Mouse (Mus musculus) urinary bladder, adult 2 months (tissue): ENCODE results near the gene Zg16. TPM values are rescaled to one million over a fixed set of nuclear protein-coding genes. Genes with fewer than 3 reads are reported as not detected.

Experiments used
- DNase-seq: peaks from one replicate; pipeline ENCODE4 v3.0.0; 2022; ENCODE audit warnings: low spot score
- polyA plus RNA-seq: library from polyadenylated mRNA; depleted of rRNA; stranded (reverse); fragments of >200 nt; gene quantifications from 2 replicates; pipeline ENCODE4 v1.2.3, GENCODE M21; 2012

Gene Zg16
- polyA plus RNA-seq, 1 experiment: 0.15 TPM

DNA sequence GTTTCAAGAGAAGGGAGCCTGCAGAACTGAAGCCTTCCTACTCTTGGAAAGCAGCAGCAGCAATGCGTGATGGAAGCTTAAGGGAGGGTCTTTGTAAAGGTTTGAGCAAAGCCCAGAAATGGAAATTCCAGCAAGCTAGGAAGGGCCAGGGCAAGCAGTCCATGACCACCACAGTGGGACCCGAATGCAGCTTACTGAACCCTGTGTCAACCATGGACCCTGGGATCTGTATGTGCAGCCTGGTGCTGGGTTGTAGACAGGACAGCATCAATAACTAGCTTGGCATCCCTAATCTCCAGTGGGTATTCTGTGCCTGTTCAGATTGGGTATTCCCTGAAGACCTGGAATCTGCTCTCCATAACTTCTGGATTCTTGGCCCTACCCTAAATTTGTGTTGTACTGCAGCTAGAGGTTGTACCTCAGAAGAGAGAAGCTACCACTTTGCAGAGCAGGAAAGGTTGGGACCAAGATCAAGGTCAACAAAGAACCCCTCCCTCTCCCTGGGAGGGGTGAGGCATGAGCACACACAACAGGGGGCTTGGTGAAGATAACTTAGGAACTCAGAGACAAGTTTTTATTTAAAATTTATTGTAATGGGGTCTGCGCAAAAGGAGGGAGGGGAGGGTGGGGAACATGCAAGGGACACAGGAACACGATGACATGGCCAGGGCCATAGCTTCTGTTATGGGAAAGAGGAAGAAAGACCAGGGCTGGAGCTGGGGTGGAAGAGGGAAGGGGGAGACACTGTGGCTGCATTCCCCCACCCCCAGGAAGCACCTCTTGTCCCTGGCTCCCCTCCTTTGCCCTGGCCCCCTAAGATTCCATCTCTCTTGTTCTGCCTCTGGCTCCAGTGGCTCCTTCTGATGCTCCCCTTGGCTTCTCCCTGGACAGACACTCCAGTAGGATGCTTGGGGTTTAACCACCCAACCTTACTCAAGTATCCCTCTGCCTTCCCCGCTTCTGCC is 65.3 kb downstream of the Zg16 start:
- DNase-seq: no peak

DNA sequence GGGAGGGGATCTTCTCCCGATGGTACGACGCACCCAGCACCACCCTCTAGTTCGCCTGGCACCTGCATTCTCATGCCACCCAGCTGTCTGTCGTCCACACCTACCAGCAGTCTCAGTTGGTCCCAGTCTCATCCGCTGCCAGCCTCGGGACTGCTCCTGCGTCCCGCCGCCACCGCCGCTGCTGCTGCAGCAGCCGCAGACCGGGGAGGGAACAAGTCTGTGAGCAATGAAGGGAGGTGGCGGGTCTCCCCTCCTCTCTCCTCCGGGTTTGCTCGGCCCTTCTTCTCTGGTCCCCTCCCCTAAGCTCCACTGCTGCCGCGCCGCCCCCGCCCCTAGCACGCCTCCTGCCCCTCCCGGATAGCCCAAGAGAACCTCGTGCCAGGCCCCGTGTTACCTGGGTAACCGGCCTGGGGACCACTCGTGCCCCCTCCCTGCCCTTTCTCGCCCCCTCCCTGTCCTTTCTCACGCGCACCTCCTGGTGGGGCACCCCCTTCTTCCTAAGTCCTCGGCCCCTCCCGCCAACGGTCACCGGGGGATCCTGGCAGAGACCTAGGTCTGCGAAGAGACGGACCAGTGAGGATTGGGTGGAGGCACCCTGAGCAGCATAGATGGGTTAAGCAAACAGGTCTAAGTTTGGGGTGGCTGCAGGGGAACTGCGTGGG is 66.1 kb downstream of the Zg16 start, which contains the start of the genes Gm42742 and Prrt2:
Gene Gm42742 (minus strand): TSS at position 197 of the 662 bp plus-strand sequence.
Gene Prrt2 (minus strand): TSS at position 311 of the 662 bp plus-strand sequence.
- no peak for DNase-seq

DNA sequence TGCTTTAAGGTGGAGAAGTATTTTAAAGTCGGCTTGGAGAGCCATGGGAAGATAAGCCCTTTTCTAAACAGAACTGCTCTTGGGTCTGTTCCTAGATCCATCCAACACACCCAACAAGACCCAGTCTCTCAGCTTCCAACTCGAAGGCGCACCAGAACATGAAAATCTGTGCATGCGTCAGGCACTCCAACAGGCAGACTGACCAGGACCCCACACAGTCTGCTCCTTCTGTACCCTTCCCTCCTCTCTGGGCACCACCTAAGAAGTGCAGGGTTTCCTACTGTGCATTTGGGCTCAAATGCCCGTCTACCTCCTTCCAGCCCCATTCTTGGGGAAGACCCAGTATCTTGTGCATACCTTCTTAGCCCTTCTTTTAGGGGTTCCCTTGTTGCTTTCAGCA is 66.6 kb downstream of the Zg16 start:
- DNase-seq: no peak

- no peak for DNase-seq
Measured at GRCm38 (mm10) chr7:127020031-127020430, 67.1 kb downstream of the Zg16 start.

DNA sequence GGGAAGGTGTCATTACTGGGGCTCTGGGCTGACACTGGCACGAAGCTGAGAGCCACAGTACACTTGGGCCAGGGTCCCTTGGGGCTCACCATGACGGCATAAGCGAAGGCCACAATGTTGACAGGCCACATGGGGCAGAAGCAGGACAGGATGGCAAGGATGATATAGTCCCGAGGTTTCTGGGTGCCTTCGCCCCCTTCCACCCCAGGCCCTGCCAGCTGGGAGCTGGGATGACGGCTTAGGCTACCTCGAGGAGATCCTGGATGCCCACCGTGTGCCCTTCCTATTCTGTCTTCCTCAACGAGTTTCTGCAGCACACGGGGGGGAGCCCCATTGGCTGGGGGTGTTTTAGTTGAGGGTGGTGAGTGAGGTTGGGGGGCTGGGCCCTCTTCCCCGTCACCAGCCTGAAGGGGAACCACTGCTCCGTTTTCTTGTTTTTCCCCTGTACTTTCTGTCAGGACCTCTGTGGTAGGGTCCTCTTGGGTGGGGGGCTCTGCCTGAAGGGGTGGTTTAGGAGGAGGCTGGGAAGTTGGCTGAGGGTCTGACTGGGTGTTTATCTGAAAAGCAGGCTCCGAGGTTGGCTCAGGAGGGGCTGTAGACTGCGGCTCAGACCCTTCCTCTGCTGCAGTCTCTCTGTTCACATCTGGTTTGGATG is 67.7 kb downstream of the Zg16 start:
- DNase-seq: no peak

DNA sequence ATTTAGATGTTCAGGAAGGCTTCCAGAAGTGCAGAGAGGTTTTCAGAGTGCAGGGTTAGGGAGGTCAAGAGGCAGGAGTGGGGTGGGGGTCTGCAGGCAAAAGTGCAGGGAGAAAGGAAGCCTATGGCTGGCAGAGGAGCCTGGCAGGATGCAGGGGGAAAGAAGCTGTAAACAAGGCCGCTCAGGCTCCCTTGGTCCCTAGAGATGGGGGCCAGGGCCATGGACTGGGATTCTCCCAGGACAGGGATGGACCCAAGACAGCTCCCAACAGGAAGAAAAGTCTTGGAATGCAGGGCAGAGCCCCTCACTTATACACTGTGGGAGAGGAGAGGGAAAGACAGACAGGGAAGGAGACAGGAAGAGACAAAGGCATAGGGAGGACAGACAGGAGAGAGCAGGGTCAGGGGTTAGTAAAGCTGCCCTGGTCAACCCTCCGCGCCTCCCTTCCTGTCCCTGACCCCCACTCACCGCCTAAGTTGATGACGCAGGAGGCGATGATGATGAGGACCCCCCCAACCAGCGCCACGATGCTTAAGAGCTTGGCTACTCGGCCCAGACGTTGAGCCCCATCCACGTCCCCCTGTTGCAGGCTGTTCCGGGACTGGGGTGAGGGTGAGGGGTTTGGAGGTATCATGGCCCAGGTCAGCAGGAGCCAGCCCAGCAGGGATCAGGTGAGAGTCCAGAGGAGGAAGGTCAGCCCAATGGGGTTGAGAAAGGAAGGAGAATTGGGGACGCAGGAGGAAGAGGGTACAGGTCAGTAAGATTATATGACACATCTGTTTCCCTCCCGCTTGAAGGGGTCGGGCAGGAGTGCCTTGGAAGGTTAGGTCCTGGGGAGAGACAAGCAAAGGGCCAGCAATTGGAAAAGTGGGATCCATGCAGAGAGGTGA is 68.5 kb downstream of the Zg16 start:
- DNase-seq: no peak

DNA sequence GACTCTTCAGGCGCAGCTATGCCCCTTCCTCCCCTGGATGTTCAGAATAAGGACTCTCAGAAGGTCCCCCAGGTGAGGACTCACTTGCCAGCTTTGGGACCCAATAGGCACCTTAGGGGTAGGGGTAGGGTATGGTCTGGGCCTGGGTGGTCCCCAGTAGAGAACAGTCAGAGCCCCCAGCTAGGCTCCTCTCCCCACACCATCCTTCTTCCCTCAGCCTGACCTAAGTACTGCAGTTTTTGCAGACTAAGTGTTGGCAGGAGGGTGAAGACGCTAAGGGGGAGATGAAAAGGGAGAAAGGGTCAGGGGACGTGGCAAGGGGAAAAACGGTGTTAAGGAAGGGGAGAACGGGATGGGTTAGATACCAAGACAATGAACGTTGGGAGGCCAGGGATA is 69.2 kb downstream of the Zg16 start:
- no peak for DNase-seq

DNA sequence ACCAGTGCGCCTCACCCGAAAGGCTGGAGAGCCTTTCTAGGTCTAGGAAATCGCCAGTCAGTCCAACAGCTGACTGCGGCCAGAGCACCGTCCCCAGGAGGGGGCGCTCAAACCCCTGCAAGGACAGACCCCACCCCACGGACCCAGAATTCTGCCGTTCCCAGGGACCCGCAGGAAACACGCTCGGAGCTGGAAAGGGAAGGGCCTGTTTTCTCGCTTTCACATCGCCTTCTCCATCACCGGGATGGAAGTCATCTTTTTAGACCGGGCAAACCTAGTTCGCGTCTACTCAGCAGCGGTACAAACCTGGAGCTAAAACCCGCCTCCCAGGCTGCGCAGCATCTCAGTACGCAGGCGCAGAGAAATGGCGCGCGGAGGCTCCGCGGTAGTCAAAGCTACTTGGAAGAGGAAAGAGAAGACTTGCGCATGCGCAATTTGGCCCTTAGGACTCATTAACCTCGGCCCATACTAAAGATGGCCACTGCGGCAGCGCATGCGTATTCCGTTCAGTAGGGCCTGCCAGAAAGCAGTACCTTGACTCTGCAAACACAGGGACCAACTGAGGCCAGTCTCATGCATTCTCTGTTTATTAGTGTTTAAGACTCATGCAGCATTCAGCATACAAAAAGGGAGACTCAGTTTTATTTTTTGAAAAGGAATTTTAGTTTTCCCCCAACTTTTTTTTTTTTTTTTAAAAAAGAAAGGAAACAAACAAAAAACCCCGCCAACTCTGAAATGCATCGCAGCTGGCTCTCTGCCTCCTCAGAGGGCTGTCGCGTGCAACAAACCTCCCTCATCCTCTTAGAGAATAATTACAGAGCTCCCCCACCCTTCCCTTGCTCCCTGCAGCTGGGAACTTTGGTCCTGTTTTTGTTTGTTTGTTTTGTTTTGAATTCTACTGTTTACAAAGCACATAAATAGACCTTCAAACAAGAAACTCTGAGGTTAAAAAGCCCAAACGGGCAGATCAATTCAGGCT is 69.9 kb downstream of the Zg16 start, which contains the start of gene Pagr1a:
Gene Pagr1a (minus strand): TSS at position 382 of the 979 bp plus-strand sequence.
- peak; percentile 94 for DNase-seq

DNA sequence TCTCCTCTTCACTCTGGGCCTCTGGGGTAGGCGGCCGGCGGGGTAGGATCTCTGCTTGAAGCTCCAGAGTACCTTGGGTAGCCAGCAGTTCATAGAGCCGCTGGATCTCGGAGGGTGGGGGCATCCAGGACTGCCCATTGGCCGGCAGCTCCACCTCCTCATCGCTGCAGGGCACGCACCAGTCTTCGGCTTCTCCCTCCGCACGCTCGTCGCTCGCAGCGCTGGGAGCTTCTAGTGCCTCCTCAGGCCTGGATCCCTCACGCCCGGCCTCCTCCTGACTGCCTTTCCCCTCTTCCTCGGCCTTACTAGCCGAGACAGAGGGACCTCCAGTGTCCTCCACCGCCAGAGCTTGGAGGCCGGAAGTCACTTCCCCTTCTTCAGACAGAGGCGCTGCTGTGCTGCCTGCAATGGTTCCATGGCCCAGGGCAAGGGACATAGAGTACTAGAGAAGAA is 70.6 kb downstream of the Zg16 start:
- DNase-seq: no peak

DNA sequence TGATC is 70.8 kb downstream of the Zg16 start, which contains the start of gene Pagr1b:
Gene Pagr1b (minus strand): TSS at position 4 of the 5 bp plus-strand sequence.
- DNase-seq: no peak

- DNase-seq: no peak
Measured at GRCm38 (mm10) chr7:127016081-127016480, 71.0 kb downstream of the Zg16 start.

DNA sequence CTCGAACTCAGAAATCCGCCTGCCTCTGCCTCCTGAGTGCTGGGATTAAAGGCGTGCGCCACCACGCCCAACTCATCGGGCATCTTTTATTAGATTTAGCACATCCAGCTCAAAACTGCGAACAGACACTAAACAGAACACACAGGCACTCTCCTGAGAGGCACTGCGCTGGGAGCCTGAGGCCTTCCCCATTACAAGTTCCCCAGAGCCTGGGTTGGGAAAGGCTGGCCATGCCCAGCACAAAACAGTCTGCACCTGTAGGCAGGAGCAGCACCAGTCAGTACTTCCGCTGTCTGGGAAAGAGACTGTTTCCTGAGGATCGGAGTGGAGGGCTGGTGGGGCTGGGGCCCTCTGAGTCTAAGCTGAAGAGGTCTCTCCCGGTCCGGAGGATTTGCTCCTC is 72.1 kb downstream of the Zg16 start:
- DNase-seq: no peak

DNA sequence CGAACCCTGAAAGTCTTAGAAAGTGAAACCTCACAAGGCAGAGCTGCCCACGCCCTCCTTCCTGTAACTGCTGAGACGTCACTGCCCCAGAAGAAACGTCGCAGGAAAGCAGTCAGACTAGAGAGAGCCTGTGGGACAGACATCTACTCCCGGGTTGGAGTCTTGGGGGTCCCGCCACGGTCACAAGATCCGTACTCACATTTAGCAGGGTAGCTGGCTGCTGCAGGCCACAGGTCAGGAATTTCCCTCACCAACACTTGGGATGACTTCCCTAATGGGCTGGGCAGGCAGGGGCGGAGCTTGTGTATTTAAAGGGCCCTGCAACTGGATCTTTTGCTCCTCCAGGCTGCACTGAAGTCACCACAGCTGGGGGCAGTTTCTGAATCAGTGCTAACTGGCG is 72.8 kb downstream of the Zg16 start, which contains the start of gene Mvp:
Gene Mvp (minus strand): TSS at position 302 of the 400 bp plus-strand sequence.
- peak; percentile 55 for DNase-seq

DNA sequence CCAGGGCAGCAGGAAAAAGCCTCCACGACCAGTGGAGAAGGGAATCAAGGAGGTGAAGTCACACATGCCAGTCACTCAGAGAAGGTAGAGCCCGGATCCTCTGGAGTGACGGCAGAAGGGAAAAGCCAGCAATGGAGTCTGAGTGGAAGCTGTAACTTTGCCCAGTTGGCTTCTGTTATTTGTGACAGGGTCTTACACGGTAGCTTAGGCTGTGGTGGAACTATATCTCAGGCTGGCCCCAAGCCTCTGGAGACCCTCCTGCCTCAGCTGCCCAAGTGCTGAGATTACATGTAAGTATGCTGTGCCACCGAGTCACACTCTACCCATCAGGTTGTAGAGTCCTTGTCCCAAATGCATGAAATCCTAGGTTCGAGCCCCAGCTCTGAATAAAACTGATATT is 73.7 kb downstream of the Zg16 start:
- no peak for DNase-seq

DNA sequence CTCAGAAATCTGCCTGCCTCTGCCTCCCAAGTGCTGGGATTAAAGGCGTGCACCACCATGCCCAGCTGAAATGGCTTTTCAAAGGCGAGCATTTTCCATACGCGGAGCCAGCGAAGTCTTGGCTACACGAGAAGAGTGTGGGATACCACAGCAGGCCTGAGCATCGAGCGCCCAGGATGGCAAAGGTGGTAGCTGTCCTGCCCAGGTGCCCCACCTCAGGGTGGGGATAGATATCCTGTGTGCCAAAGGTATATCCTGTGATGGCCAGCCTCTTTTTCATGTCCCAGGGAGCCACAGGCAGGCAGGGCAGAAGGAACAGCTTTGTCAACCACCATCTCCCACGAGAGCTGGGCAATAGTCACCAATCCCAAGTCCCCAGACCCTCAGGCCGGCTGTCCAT is 74.3 kb downstream of the Zg16 start:
- no peak for DNase-seq

- DNase-seq: no peak
Measured at GRCm38 (mm10) chr7:127012374-127012773, 74.8 kb downstream of the Zg16 start.

DNA sequence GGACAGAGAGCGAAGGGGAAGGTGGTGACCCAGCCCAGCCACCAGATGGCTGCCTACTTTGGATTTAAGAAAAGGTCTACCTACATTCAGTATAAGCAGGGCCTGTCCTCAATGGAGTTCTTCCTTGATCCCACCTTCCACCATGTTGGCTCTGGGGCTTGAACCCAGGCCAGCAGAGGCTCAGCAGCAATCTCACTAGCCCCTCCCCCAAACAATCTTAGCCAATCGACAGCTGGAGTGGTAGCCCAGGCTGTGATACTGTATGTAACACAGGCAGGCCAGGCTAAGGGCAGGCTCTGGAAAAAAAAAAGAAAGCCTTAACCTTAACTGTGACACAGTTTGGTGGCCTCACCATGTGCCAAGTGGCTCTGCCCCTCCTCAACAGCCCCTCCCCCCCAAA is 75.4 kb downstream of the Zg16 start:
- DNase-seq: no peak

DNA sequence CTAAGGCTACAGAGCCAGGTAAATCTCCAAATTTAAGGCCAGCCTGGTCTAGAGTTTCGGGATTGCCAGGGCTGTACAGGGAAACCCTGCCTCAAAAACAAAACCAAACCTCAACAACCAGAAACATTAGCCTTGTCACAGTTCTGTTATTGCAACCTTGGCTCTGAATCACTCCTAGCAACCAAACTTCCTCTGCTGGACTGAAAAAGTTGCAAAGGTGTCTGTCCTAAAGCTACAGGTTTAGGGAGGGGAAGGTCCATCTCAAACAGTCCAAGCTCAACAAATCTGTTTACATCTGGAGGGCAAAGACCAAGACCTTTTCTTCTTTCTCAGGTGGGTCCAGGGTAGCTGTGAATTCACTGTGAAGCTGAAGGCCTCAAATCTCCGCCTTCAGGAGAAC is 76.1 kb downstream of the Zg16 start:
- DNase-seq: no peak

DNA sequence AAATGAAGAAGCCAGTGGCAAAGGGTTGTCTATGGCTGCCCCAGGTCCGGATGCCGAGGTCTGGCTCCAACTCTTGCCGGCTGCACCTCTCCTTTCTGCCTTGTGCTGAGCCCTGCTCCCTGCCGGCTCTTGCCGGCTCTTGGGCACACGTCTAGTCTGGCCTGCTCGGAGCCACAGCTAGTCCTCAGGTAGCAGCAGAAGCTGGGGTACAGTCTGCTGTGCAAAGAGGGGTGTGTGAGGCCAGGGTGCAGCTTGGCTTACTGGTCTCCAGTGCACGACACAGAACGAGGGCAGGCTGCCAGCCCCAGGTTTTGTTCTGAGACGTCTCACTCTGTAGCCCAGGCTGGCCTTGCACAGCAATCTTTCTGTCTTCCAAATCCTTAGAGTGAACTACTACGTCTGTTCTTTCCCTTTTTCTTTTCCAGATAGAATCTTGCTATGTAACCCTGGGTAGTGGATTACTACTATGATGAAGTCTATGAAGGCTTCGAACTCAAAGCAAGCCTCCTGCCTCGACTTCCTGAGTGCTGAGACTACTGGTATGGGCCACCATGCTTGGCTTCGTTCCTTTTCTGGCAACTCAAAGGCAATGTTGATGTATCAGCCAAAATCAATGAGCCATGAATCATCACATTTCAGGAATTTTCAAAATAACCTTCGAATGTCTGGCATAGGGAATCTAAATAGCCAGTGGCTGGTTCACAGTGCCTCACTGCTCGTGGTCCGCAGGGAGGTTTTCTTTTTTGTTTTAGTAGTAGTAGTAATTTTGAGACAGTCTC is 77.6 kb downstream of the Zg16 start:
- DNase-seq: no peak
